Mouse (Mus musculus): ENCODE data around the gene Aifm2. TPM values are rescaled to one million over a fixed set of nuclear protein-coding genes. Genes with fewer than 3 reads are reported as not detected.

The Aifm2 gene
- polyA plus RNA-seq, 1 experiment from 2014 or later = 10.7 TPM

- Histone ChIP-seq H3K4me3 (peak overlapping the region; percentile 73), H3K9me3 (no peaks in the 10 kb centered on the region), H3K4me1 (peaks cover 17% of the 10 kb centered on the region), H3K9ac (peak overlapping the region; percentile 75), H3K27me3 (replicated peaks) (no peaks in the 10 kb centered on the region), H3K27ac (no peak overlapping the region), H3K36me3 (peaks cover 32% of the 10 kb centered on the region), H3K4me2 (replicated peaks) (peak overlapping the region; percentile 100)
- ATAC-seq (ENCODE audit: low FRiP score, low read depth) = peak; percentile 56
- WGBS = under 1% methylated on average over 111 of the region's 111 CpGs
Observed at GRCm38 (mm10) chr10:61695703-61696559, 19.1 kb upstream of the Aifm2 start.

- ATAC-seq (ENCODE audit: low FRiP score, low read depth) = no peak
- Histone ChIP-seq H3K27me3 (replicated peaks) (no peaks in the 10 kb centered on the region), H3K4me3 (peak overlapping the region; percentile 73), H3K9ac (peak overlapping the region; percentile 75), H3K4me2 (replicated peaks) (peak overlapping the region; percentile 100), H3K27ac (no peak overlapping the region), H3K4me1 (peaks cover 17% of the 10 kb centered on the region), H3K9me3 (no peaks in the 10 kb centered on the region), H3K36me3 (peaks cover 29% of the 10 kb centered on the region)
- 14% methylated on average over 19 of the region's 19 CpGs for WGBS
Observed at GRCm38 (mm10) chr10:61696560-61696823, 18.6 kb upstream of the Aifm2 start.

GRCm38 (mm10) chr10:61697028-61697427 is 18.0 kb upstream of the Aifm2 start:
- Histone ChIP-seq H3K27me3 (replicated peaks) (no peaks in the 10 kb centered on the region), H3K9ac (peak overlapping the region; percentile 75; the same call in 1 of the 2 replicates), H3K27ac (no peak overlapping the region), H3K9me3 (no peaks in the 10 kb centered on the region), H3K4me1 (peaks cover 17% of the 10 kb centered on the region), H3K4me3 (peak overlapping the region; percentile 73; the same call in 1 of the 2 replicates), H3K36me3 (peaks cover 30% of the 10 kb centered on the region), H3K4me2 (replicated peaks) (peak overlapping the region; percentile 100)
- WGBS = 86% methylated on average over 2 of the region's 2 CpGs
- ATAC-seq (ENCODE audit: low FRiP score, low read depth) = no peak

GRCm38 (mm10) chr10:61704663-61705062 is 10.4 kb upstream of the Aifm2 start:
- Histone ChIP-seq H3K27ac (no peak overlapping the region), H3K36me3 (peaks cover 27% of the 10 kb centered on the region), H3K4me2 (replicated peaks) (no peak overlapping the region), H3K27me3 (replicated peaks) (no peaks in the 10 kb centered on the region), H3K4me3 (no peak overlapping the region), H3K9me3 (no peaks in the 10 kb centered on the region), H3K4me1 (no peaks in the 10 kb centered on the region), H3K9ac (no peak overlapping the region)
- 83% methylated on average over 4 of the region's 4 CpGs for WGBS
- ATAC-seq (ENCODE audit: low FRiP score, low read depth) = no peak

GRCm38 (mm10) chr10:61706412-61707375 is 8.4 kb upstream of the Aifm2 start:
- Histone ChIP-seq H3K4me1 (no peaks in the 10 kb centered on the region), H3K27me3 (replicated peaks) (no peaks in the 10 kb centered on the region), H3K27ac (no peak overlapping the region), H3K9ac (no peak overlapping the region), H3K9me3 (no peaks in the 10 kb centered on the region), H3K36me3 (peaks cover 22% of the 10 kb centered on the region), H3K4me2 (replicated peaks) (no peak overlapping the region), H3K4me3 (no peak overlapping the region)
- WGBS = 77% methylated on average over 6 of the region's 6 CpGs
- ATAC-seq (ENCODE audit: low FRiP score, low read depth) = no peak

GRCm38 (mm10) chr10:61713601-61714000 is 1.5 kb upstream of the Aifm2 start:
- Histone ChIP-seq H3K4me1 (peaks cover 15% of the 10 kb centered on the region), H3K27ac (no peak overlapping the region), H3K36me3 (no peaks in the 10 kb centered on the region), H3K27me3 (replicated peaks) (0 out of 2 replicates have a peak, but pooled peaks cover 3% of the 10 kb centered on the region), H3K9me3 (no peaks in the 10 kb centered on the region), H3K4me2 (replicated peaks) (no peak overlapping the region), H3K4me3 (no peak overlapping the region), H3K9ac (no peak overlapping the region)
- no peak for ATAC-seq (ENCODE audit: low FRiP score, low read depth)
- 66% methylated on average over 3 of the region's 3 CpGs for WGBS

- H3K9me3 ChIP-seq = no peaks in the 10 kb centered on the region
- H3K36me3 ChIP-seq = no peaks in the 10 kb centered on the region
- 89% methylated on average over 4 of the region's 4 CpGs for WGBS
- ATAC-seq (ENCODE audit: low FRiP score, low read depth) = no peak
- no peak overlapping the region for H3K9ac ChIP-seq
- no peak overlapping the region for H3K4me2 ChIP-seq (replicated peaks)
- H3K4me3 ChIP-seq = no peak overlapping the region
- peaks cover 15% of the 10 kb centered on the region for H3K4me1 ChIP-seq
- H3K27ac ChIP-seq = no peak overlapping the region
- 0 out of 2 replicates have a peak, but pooled peaks cover 3% of the 10 kb centered on the region for H3K27me3 ChIP-seq (replicated peaks)
Observed at GRCm38 (mm10) chr10:61714146-61714545, 917 bp upstream of the Aifm2 start.

- H3K4me3 ChIP-seq = peak overlapping the region; percentile 51
- WGBS = 2% methylated on average over 11 of the region's 11 CpGs
- peaks cover 15% of the 10 kb centered on the region for H3K4me1 ChIP-seq
- no peaks in the 10 kb centered on the region for H3K36me3 ChIP-seq
- H3K27me3 ChIP-seq (replicated peaks) = 0 out of 2 replicates have a peak, but pooled peaks cover 3% of the 10 kb centered on the region
- no peaks in the 10 kb centered on the region for H3K9me3 ChIP-seq
- H3K4me2 ChIP-seq (replicated peaks) = peak overlapping the region; percentile 87
- peak; percentile 56; the same call in 1 of the 2 replicates for ATAC-seq (ENCODE audit: low FRiP score, low read depth)
- H3K9ac ChIP-seq = peak overlapping the region; percentile 60
- no peak overlapping the region for H3K27ac ChIP-seq
Observed at GRCm38 (mm10) chr10:61715462-61715837, 387 bp downstream of the Aifm2 start.

GRCm38 (mm10) chr10:61715996-61716864 is 1.2 kb downstream of the Aifm2 start:
- H3K27me3 ChIP-seq (replicated peaks) = 0 out of 2 replicates have a peak, but pooled peaks cover 4% of the 10 kb centered on the region
- H3K9ac ChIP-seq = no peak overlapping the region
- no peaks in the 10 kb centered on the region for H3K9me3 ChIP-seq
- ATAC-seq (ENCODE audit: low FRiP score, low read depth) = no peak
- peak overlapping the region; percentile 87 for H3K4me2 ChIP-seq (replicated peaks)
- WGBS = 76% methylated on average over 7 of the region's 7 CpGs
- no peak overlapping the region for H3K4me3 ChIP-seq
- H3K4me1 ChIP-seq = peaks cover 15% of the 10 kb centered on the region
- no peak overlapping the region for H3K27ac ChIP-seq
- H3K36me3 ChIP-seq = no peaks in the 10 kb centered on the region

GRCm38 (mm10) chr10:61717406-61718296 is 2.6 kb downstream of the Aifm2 start:
- 90% methylated on average over 12 of the region's 12 CpGs for WGBS
- Histone ChIP-seq H3K27me3 (replicated peaks) (0 out of 2 replicates have a peak, but pooled peaks cover 7% of the 10 kb centered on the region), H3K4me3 (no peak overlapping the region), H3K4me2 (replicated peaks) (no peak overlapping the region), H3K4me1 (peaks cover 15% of the 10 kb centered on the region), H3K9me3 (no peaks in the 10 kb centered on the region), H3K9ac (no peak overlapping the region), H3K36me3 (no peaks in the 10 kb centered on the region), H3K27ac (no peak overlapping the region)
- ATAC-seq (ENCODE audit: low FRiP score, low read depth) = no peak

- ATAC-seq (ENCODE audit: low FRiP score, low read depth) = no peak
- no peak overlapping the region for H3K4me2 ChIP-seq (replicated peaks)
- WGBS = 87% methylated on average over 7 of the region's 7 CpGs
- no peaks in the 10 kb centered on the region for H3K36me3 ChIP-seq
- H3K9me3 ChIP-seq = no peaks in the 10 kb centered on the region
- no peak overlapping the region for H3K27ac ChIP-seq
- H3K4me1 ChIP-seq = peaks cover 8% of the 10 kb centered on the region
- H3K4me3 ChIP-seq = no peak overlapping the region
- H3K27me3 ChIP-seq (replicated peaks) = 0 out of 2 replicates have a peak, but pooled peaks cover 7% of the 10 kb centered on the region
- H3K9ac ChIP-seq = no peak overlapping the region
Observed at GRCm38 (mm10) chr10:61720331-61720730, 5.3 kb downstream of the Aifm2 start.
